Mouse (Mus musculus): Measurements from ENCODE around the gene Plekha1.

Gene Plekha1

DNA sequence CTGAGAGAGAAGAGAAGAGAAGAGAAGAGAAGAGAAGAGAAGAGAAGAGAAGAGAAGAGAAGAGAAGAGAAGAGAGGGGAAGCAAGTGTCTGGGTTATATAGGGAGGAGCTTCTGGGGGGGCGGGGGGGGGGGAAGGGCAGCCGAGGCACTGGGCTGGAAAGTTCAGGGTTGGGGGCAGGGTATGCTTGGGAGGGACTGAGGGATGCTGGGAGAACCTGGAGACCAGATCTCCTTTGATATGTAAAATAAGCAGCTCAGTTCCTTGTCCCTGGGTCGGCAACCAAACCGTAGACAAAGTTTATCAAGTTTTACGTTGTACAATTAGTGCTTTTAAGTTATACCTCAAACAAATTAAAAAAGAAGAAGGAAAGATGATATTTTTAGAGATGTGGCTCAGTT, 5.6 kb upstream of the Plekha1 start:
- no peak for DNase-seq (ENCODE audit: low spot score in 2 of 2)

DNA sequence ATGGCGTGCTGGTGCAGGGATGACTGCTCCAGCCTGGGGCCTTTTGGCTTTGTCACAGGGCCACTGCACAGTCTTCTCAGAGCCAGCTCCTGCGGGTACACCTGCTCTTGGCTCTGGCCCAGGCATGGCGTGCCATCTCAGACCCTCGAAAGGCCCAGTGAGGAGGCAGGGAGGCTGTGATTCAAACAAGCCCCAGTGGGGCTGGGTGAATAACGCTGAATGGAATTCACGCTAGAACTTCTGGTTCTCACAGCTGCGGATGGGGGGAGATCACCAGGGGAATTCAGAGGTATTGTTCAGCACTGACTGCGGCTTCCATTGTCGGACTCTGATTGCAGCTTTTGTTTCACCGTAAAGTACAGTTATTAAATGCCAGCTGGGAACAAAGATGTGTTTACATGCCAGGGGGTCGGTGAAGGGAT, 4.8 kb upstream of the Plekha1 start:
- DNase-seq (ENCODE audit: low spot score in 2 of 2), result no peak

DNA sequence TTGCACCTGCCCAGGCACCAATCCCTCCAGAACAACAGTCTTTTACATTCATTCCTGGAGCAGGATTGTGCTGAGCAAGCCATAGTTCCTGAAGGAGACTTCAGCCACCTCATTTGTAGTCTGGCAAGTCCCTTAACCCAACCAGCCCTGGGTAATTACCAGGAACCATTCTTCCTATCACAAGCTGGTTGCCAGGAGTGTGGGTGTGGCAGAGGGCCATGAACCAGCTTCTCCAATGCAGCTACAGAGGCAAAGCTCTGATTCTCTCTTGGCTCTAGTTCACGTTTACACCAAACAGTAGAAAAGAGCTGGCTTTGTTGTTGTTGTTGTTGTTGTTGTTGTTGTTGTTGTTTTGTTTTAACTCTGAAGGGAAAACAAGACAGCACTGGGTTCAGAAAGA, 3.1 kb upstream of the Plekha1 start:
- no peak for DNase-seq (ENCODE audit: low spot score in 2 of 2)

DNA sequence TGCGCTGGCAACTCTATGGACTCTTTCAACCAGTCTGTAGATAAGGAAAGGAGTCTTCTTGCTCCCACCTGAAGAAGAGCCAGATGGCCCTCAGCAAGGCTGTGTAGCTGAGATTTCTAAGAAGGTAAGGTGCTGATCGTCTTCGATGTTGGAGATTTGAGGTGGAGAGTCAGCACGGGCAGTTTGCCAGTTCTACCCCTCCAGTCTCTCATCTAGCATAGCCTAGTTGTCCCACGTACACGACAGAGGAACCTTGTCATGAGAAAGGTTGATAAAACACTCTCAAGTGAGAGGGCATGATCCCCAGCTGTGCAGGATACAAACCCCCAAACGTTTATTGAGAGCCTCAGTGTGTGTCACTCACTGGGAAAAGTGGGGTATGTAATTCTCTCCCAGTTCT, 845 bp upstream of the Plekha1 start:
- no peak for DNase-seq (ENCODE audit: low spot score in 2 of 2)

DNA sequence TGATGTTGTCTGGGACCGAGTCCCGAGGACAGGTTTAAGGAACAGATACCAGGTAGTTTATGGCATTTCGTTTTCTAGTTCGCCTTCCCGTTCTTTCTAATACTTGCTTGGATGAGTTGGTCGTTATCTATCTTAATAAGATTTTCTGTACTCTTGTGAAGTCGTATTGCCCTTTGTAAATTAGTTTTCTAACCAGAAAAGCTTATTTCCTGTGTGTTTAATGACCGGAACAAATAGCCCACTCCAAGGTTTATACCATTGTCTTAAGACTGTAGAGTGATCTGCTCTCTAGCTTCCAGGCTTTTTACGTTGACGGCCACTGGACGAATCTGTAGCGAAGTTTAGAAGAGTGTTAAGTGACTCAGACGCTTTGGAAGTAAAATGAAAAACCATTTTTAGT, 1.1 kb downstream of the Plekha1 start:
- DNase-seq (ENCODE audit: low spot score in 2 of 2), result no peak

DNA sequence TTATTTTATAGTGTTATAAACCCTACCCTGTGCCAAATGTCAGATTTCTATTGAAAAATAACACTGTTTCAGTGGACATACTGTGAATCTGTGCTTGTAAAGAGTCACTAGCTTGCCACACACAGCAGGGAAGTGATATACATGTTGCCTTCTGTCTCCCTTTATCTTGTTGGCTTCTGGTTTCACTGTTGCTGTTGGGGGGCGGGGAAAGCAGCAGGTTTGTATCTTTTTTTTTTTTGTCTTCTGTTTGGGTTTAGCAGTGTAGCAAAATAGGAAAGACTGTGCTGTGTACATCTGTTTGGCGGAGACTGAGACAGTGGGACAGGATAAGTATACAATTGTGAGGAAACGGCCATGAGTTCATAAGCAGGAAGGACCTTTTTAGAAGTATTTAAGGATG, 1.7 kb downstream of the Plekha1 start:
- no peak for DNase-seq (ENCODE audit: low spot score in 2 of 2)

DNA sequence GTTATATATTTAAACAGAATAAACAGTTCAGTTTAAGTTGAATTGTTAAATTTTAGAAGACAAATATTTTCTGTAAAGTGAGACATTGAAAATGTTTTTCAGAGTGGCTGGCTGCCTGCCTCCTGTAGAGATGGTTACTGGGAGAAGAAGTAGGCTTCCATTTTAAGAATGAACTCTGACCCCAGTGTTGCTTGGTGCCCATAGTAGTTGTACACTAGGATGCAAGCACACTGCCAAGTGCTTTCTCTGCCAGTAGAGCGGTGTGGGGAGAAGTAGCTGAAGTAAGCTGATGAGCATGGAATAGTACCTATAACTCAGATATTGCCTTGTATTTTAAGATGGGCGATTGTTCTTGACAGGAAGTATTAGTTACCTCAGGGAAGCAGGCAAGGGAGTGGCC, 18.6 kb downstream of the Plekha1 start:
- DNase-seq (ENCODE audit: low spot score in 2 of 2), result no peak

DNA sequence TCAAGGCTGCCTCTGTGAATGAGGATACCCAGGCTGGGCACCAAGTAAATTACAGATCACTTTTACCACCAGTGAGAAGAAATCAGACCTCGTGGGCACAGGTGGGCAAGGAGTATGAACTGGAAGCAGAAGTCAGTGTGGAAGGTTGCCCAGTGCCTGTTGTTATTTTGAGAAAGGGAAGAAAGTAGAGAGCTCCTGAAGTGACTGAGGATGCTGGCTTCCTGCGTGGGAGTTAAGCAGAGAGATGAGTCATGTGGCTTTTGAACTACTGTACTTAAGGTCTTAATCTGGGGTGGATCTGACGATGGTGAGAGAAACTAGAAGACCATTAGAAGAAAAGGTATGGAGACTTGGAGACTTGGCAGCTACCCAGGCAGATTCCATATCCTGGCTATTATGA, 20.7 kb downstream of the Plekha1 start:
- DNase-seq (ENCODE audit: low spot score in 2 of 2), result no peak

DNA sequence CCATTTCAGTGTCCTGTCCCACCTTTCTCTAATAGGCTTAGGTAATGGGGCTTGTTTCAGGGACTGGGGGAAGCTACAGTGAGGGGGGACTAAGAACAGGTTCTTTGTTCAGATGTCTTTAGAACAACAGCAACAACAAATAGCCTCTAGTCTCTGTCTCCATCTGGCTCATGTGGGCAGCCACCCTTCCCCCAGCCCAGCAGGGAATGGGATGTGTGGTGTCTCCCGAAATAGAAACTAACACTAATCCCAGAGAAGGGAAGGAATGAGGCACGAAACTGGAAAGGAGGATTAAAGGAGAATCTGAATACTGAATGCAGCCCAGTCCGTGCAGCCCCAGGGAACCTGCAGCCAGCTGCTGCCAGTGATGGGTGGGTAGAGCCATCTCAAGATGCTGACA, 22.4 kb downstream of the Plekha1 start:
- DNase-seq (ENCODE audit: low spot score in 2 of 2), result no peak

DNA sequence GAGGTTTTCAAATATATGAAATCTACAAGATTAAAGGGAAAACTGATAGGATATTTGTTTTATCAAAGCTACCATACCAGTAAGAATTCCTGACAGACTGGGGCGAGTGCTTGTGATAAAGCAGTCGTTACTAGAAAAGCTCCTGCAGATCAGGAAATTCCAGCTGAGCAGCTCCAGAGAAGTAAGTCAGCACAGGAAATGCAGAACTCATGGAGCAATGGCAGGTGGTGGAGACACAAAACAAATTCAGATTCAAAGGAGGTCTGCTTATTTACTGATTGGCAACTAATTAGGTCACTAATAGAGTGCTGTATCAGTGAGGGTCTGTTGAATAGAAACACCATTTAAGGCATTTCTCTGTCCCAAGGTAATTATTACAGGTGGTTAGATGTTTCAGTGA, 25.3 kb downstream of the Plekha1 start:
- no peak for DNase-seq (ENCODE audit: low spot score in 2 of 2)

DNA sequence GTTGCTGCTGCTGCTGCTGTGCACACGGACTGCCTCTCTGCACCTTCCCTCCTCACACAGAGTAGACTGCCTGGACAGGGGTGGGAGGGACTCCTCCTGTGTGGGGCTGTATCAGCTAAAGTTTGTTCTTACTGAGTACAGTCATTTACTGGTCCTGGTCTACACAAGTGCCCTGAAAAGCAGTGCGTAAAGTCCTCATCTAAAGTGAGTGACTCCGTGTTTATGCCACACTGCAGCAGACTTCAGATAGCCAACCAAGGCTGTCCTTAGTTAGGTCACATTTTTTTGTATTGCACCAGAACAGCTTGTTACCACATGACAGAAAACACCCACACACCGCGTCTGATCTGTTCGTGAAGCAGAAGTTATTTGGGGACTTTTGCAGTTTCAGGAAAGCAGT, 27.4 kb downstream of the Plekha1 start:
- DNase-seq (ENCODE audit: low spot score in 2 of 2), result peak; percentile 11 to 37

DNA sequence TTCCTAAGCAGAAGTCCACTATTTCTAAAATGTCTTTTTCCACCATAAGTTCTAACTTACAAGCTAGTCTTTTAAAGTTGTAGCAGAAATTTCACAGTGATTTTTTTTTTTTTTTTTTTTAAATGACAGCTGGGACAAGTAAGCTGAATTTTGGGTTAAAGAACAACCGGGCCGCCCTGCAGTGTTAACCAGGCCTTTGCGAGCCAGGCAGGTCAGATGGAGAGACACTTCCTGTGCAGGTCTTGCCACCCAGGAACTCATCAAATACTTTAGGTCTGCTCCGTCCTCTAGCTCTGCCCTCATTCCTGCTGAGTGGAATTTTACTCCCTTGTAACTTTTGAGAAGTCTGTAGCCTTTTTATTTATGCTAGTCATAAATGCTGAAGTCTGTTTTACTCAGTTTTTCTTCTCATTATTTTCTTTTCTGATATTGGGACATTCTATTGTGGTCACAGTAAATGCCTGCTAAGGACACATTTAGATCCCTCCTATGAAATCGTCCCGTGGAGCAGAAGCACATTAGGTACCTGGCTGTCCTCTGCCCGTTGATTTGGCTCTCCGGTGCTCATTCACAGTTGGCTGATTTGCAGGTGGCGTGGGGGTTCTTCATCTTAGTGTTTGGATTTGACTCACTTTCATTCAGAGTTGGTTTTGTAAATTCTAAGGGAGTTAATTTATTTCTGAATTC, 29.5 kb downstream of the Plekha1 start:
- no peak for DNase-seq (ENCODE audit: low spot score in 2 of 2)

DNA sequence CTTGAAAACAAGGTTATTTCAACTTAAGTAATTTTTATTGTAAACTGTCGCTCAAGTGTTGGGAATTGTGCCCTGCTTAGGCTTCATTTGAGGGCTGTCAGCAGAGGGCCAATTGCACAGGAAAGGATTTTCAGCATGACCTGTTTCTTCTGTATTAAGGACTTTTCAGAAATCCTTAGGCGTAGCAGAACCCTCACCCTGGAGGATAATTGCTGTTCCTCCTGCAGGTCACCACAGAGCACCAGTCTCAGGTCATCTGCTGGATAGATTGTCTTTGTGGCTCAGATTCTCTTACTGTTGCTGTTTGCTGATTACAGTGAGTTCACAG, 30.0 kb downstream of the Plekha1 start:
- no peak for DNase-seq (ENCODE audit: low spot score in 2 of 2)

DNA sequence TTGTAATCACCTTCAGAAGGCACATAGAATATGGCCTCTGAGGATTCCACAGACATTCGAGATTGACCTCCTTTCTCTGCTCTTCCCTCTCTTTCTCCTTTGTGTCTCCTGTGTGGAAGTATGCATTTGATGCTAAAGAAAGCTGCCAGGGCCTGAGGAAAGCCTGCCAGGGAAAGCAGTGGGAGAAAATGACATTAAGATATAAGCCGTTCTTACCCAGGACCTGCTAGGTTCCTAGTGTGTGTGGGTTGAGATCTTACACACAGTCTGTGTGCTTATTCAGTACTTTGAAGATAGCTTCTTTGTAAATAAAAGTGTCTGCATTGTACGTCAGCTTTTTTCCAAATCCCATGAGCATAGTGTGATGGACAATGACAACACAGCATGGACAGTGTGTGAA, 30.5 kb downstream of the Plekha1 start:
- DNase-seq (ENCODE audit: low spot score in 2 of 2), result no peak

DNA sequence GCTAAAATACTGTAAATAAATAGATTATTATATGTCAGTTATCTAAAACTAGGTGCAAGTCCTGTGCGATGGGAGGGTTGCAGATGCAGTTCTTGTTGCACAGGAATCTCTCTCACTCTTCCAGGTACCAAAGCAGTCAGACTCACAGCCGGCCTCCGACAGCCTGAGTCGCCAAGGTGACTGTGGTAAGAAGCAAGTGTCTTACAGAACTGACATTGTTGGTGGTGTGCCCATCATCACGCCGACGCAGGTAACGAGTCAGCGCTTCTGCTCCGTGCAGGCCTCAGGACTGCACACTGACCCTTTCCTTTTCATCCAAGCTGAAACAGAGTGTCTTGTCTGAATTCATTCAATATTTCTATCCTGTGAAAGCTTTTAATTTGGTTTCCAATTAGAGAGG, 31.6 kb downstream of the Plekha1 start:
- no peak for DNase-seq (ENCODE audit: low spot score in 2 of 2)

DNA sequence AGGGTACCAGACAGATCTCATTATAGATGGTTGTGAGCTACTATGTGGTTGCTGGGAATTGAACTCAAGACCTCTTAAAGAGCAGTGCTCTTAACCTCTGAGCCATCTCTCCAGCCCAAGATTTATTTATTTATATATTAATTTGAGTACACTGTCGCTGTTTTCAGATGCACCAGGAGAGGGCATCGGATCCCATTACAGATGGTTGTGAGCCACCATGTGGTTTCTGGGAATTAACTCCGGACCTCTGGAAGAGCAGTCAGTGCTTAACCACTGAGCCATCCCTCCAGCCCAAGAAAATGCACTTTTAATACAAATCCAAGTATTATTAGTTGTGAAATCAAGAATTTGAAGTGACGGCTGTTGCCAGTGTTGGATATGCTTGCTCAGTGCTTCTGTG, 32.8 kb downstream of the Plekha1 start:
- DNase-seq (ENCODE audit: low spot score in 2 of 2), result no peak

DNA sequence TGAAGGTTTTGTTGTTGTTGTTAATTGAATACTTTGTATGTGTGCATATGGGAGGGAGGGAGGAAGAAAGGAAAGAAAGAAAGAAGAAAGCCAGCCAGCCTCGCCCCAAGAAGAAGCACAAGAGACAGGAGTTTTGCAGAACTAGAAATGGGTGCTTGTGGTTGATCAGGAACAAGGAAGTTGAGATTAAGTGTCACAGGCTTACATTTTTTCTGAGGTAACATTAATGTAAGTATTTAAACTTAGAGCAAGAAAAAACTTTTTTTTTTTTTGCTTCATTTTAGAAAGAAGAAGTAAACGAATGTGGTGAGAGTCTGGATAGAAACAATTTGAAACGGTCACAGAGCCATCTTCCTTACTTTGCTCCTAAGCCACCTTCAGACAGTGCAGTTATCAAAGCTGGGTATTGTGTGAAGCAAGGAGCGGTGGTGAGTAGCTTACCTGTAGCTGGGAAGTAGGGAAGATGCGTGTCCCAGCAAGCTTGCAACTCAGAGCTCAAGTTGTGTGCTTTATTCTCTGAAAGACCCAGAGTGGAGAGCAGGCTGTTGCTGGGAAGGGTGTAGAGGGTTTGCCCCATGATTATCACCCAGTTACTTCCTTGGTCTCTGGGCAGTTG, 34.8 kb downstream of the Plekha1 start:
- DNase-seq (ENCODE audit: low spot score in 2 of 2), result no peak

DNA sequence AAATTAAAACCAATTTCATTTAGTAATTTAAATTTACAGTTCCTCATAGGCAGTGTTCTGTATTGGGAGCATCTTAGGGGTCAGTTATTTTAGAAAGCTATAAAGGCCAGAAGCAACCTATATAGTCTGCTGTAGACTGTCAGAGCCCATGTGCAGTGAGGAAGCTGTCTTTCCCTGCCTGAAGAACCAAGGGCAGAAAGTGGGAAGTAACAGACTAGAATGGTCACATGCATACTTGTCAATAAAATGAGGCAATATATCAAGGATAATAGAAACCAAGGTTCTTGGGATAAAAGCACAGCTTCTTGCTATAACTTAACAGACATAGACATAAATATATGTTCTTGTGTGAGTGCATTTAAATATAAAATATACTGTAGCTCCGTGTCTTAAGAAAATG, 37.4 kb downstream of the Plekha1 start:
- DNase-seq (ENCODE audit: low spot score in 2 of 2), result no peak

DNA sequence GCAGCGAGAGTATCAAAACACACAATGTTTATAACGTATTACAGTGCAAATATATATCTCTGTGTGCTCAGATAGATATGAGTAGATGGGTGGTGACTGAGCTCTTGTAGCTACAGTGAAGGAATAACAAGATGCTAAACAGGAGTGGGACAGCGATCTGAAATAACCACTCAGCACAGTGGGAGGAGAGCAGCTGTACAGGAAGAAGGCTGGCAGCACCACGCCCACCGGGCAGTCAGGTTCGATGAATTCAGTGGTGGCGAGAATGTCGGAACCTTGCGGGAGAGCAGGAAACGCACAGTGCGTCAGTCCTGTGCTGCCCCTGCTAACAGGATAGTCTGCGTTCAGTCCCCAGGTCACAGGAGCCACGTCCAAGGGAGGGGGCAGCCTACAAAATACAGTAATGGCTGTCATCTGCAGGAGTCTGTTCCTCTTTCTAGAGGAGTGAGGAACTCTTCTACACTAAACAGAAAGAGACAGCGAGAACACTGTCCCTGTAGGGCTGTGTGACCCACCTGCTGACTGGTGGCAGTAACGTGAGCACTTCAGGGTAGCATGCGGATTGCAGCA, 38.0 kb downstream of the Plekha1 start:
- peak in 1 of 2 experiments; percentile 12 for DNase-seq (ENCODE audit: low spot score in 2 of 2)

DNA sequence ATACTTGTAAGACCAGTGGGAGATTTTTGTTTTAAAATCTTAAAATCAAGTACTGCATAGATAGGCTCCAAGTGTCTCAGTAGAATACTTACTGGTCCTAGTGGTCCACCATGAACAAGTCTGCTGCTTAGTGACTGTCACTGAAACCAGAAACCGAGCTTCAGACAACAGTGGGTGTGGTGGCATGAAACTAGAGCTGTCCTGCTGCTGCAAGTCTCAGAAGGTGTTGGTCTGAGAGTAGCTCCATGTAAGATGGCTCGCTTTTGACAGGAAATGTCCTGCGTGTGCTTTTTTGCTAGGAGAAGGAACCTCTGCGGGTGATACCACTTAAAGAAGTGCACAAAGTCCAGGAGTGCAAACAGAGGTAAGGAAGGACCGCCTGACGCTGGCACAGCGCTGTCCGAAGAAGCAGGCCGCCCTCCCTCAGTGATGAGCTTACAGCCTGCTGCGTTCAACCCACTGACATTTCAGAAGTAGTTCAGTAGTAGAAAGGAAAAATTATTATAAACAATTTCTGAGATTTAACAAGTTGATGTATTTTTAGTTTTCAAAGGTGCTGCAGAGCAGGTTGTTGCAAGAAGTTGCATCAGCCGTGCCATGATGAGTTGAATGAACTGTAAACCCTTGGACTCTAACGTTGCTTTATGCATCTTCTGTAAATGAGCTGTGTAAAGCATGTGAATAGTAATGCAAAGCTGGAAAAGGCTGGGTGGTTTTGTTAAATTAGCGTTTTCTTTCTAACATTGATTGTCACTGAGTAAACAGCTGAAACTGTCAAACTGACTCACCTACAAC, 39.2 kb downstream of the Plekha1 start:
- no peak for DNase-seq (ENCODE audit: low spot score in 2 of 2)

DNA sequence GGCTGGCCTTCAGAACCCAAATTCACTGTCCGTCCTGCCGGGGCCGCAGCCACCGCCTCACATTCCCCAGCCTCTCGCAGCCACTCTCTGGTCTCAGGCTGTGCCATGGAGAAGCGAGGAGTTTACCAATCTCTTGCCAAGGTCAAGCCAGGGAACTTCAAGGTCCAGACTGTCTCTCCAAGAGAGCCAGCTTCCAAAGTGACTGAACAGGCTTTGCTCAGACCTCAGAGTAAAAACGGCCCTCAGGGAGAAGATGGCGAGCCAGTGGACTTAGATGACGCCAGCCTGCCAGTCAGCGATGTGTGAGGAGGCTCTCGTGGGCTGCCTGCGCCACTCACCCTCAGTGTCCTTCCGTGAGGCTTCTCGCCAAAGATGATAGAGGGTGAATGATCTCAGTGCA, 45.3 kb downstream of the Plekha1 start:
- no peak for DNase-seq (ENCODE audit: low spot score in 2 of 2)

DNA sequence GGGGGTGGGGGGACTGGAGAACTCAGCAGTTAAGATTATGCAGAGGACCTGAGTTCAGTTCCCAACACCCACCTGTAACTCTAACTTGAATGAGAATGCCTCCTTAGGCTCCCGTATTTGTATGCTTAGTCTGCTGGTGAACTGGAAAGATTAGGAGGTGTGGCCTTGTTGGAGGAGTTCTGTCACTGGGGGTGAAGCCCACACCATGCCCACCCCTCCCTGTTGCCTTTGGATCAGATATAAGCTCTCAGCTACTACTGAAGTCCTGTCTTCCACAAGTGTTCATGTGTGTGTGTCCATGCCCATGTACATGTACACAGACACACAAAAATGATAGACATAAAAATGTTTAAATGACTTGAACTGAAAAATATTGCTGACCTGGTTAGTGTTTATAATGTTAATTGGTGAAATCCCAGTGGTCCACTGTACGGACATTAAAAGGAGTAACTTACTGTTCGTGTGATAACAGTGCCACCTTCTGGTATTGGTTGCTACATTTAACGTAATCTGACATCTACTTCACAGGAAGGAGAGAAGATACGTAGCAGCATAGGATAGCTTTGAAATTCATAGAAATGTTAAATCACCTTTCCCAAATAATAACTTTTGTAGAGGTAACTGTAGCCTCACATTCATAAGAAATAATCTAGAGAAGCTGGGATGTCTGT, 49.3 kb downstream of the Plekha1 start:
- peak; percentile 17 to 26 for DNase-seq (ENCODE audit: low spot score in 2 of 2)

Measured in natural killer cell, adult 2 months (primary cell).